Mouse (Mus musculus) neural tube, embryonic 14.5 days (tissue): ENCODE data around the gene Odf2. TPM values are rescaled to one million over a fixed set of nuclear protein-coding genes. Genes with fewer than 3 reads are reported as not detected.
"Not testable (repeated sequence)": the region's sequence is repeated elsewhere in the genome, so short reads cannot be mapped to it uniquely, and the experiment has no call there.

Experiments
- ATAC-seq: fragments of 200-750 bp; cut with Nextera tagmentation; 2 replicates; pipeline ENCODE4 v1.8.0; 2017; ENCODE audit warnings: low read depth, mild to moderate bottlenecking, moderate TSS enrichment, moderate library complexity
- H3K27ac ChIP-seq: fragments of 300-500 bp; sonication (generic); 2 replicates; pipeline ENCODE4 v1.5.1; 2014; ENCODE audit warnings: low read depth, mild to moderate bottlenecking, control low read depth, low read length, moderate library complexity, mixed read lengths
- H3K27me3 ChIP-seq: fragments of 300-500 bp; sonication (generic); 2 replicates; pipeline ENCODE4 v1.6.1; 2014; ENCODE audit warnings: low read length; ENCODE audit not compliant: control insufficient read depth, insufficient read depth
- H3K36me3 ChIP-seq: fragments of 300-500 bp; sonication (generic); 2 replicates; pipeline ENCODE4 v1.6.1; 2014; ENCODE audit warnings: low read length, mixed read lengths; ENCODE audit not compliant: control insufficient read depth, insufficient read depth
- H3K4me1 ChIP-seq: fragments of 300-500 bp; sonication (generic); 2 replicates; pipeline ENCODE4 v1.6.1; 2014; ENCODE audit warnings: low read length; ENCODE audit not compliant: control insufficient read depth, insufficient read depth
- H3K4me2 ChIP-seq: fragments of 300-500 bp; sonication (generic); 2 replicates; pipeline ENCODE4 v1.6.1; 2014; ENCODE audit warnings: mild to moderate bottlenecking, low read depth, low read length, control low read depth
- H3K4me3 ChIP-seq: fragments of 300-500 bp; sonication (generic); 2 replicates; pipeline ENCODE4 v1.5.1; 2014; ENCODE audit warnings: low read depth, low read length, control low read depth, mixed read lengths
- H3K9ac ChIP-seq: fragments of 300-500 bp; sonication (generic); replicated peaks from 2 replicates; pipeline ENCODE4 v1.6.1; 2014; ENCODE audit warnings: low read depth, mild to moderate bottlenecking, control low read depth, low read length, mixed read lengths
- H3K9me3 ChIP-seq: fragments of 300-500 bp; sonication (generic); 2 replicates; pipeline ENCODE4 v1.6.1; 2016; ENCODE audit warnings: low read length; ENCODE audit not compliant: control insufficient read depth
- WGBS: fragments of 180-500 bp; shearing (Covaris S2); extraction: QIAGEN DNeasy Blood & Tissue Kit; methylation state at CpG from one replicate; pipeline ENCODE4 v1.1.7; 2014; 5-methylcytosine and 5-hydroxymethylcytosine counted together
- polyA plus RNA-seq: library from polyadenylated mRNA; unstranded; fragments of >200 nt; fragmentation: Nextera tagmentation; extraction: Ambion mirVana; gene quantifications from 2 replicates; pipeline ENCODE4 v1.2.1, GENCODE M21; 2014

Odf2 gene
- polyA plus RNA-seq, 1 experiment from 2014 or later, result 68.6 TPM

- H3K4me2 ChIP-seq, ATAC-seq, H3K9me3 ChIP-seq, H3K9ac ChIP-seq, H3K4me3 ChIP-seq, H3K27me3 ChIP-seq, H3K27ac ChIP-seq, H3K4me1 ChIP-seq: not testable (repeated sequence)
- 90% methylated on average over 2 of the region's 2 CpGs for WGBS
- peaks cover 47% of the 10 kb centered on the region for H3K36me3 ChIP-seq
These were observed 19.1 kb downstream of the Odf2 start for GRCm38 (mm10) chr2:29908171-29908570.

DNA sequence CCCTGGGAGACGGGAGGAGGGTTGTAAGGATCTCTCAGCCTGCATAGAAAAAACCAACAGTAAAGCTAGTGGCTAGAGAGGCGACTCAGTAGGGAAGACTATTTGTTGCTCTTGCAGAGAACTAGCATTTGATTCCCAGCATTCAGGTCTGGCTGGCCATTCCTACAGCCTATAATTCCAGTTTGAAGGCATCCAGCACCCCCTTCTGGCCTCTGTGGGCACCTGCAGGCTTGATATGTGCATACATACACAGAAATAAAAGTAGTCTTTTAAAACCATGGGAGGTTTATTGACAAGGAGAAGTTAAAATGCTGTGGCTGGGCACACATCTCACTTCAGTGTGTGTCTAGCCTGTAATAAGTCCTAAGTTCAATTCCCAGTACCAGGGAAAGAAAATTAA, 21.0 kb downstream of the Odf2 start:
- H3K4me2 ChIP-seq, result no peak overlapping the region
- no peak overlapping the region for H3K4me3 ChIP-seq
- no peak overlapping the region for H3K9ac ChIP-seq
- peaks cover 48% of the 10 kb centered on the region for H3K36me3 ChIP-seq
- ATAC-seq, result no peak
- no peaks in the 10 kb centered on the region for H3K27me3 ChIP-seq
- no peaks in the 10 kb centered on the region for H3K9me3 ChIP-seq
- no peak overlapping the region for H3K27ac ChIP-seq
- WGBS, result 80% methylated on average over 2 of the region's 2 CpGs
- H3K4me1 ChIP-seq, result no peaks in the 10 kb centered on the region

DNA sequence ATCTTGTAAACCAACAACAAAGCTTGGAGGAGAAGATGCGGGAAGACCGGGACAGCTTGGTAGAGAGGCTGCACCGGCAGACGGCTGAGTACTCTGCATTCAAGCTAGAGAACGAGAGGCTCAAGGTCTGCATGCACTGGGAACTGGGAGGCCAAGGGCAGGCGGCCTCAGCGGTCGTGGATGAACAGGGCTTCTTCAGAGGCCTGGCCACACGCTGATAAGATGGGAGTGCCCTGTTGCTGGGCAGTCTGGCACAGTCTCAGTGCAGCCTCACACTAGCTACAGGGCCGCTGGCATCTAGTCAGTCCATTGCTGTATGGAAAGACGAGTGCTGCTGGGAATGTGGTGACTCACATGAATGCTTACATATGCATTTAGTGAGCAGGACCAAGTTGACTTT, 28.6 kb downstream of the Odf2 start:
- H3K4me1 ChIP-seq, result no peaks in the 10 kb centered on the region
- H3K27me3 ChIP-seq, result no peaks in the 10 kb centered on the region
- H3K4me3 ChIP-seq, result no peak overlapping the region
- no peak overlapping the region for H3K27ac ChIP-seq
- H3K4me2 ChIP-seq, result no peak overlapping the region
- 97% methylated on average over 11 of the region's 11 CpGs for WGBS
- H3K9ac ChIP-seq, result no peak overlapping the region
- no peaks in the 10 kb centered on the region for H3K9me3 ChIP-seq
- no peak for ATAC-seq
- H3K36me3 ChIP-seq, result peaks cover 69% of the 10 kb centered on the region

DNA sequence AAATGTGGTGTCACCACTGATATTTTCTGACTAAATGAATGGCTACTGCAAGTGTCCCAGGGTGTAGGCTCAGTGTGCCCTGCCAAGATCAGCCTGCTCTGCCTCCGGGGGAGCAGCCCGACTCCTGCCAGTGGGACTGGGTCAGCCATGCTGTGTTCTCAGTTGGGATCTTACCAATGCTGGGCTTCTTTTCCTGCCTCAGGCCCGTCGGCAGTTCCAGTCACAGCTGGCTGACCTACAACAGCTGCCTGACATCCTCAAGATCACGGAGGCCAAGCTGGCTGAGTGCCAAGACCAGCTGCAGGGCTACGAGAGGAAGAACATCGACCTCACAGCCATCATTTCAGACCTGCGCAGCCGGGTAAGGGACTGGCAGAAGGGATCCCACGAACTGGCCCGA, 33.0 kb downstream of the Odf2 start:
- Histone ChIP-seq H3K4me1 (no peaks in the 10 kb centered on the region), H3K27ac (no peak overlapping the region), H3K4me2 (no peak overlapping the region), H3K27me3 (no peaks in the 10 kb centered on the region), H3K4me3 (no peak overlapping the region), H3K9me3 (no peaks in the 10 kb centered on the region), H3K9ac (no peak overlapping the region), H3K36me3 (peaks cover 72% of the 10 kb centered on the region)
- ATAC-seq, result no peak
- WGBS, result 63% methylated on average over 11 of the region's 11 CpGs

DNA sequence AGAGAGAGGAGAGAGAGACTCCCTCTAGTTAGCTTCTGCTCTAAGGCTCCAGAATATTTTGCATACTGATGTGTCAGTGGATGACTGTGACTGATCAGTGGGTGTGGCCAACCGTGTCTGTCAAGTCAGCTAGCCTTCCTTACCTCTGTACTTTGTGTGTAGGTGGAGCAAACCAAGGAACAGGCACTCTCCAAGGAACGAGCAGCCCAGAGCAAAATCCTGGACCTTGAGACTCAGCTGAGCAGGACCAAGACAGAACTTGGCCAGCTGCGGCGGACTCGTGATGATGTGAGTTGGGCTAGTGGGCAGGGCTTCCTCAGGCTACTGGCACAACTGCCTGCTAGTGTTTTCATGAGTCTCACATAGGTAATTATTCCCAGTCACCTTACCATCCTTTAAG, 37.5 kb downstream of the Odf2 start:
- H3K27me3 ChIP-seq, result no peaks in the 10 kb centered on the region
- no peaks in the 10 kb centered on the region for H3K9me3 ChIP-seq

GRCm38 (mm10) chr2:29930506-29930905, 41.5 kb downstream of the Odf2 start:
- 88% methylated on average over 10 of the region's 10 CpGs for WGBS
- H3K9ac ChIP-seq, result no peak overlapping the region

More for the DNA sequence above, 37.5 kb downstream of the Odf2 start:
- Histone ChIP-seq H3K4me2 (no peak overlapping the region), H3K4me3 (no peak overlapping the region), H3K36me3 (peaks cover 74% of the 10 kb centered on the region), H3K9ac (no peak overlapping the region), H3K27ac (no peak overlapping the region), H3K4me1 (no peaks in the 10 kb centered on the region)
- no peak for ATAC-seq
- 96% methylated on average over 5 of the region's 5 CpGs for WGBS

DNA sequence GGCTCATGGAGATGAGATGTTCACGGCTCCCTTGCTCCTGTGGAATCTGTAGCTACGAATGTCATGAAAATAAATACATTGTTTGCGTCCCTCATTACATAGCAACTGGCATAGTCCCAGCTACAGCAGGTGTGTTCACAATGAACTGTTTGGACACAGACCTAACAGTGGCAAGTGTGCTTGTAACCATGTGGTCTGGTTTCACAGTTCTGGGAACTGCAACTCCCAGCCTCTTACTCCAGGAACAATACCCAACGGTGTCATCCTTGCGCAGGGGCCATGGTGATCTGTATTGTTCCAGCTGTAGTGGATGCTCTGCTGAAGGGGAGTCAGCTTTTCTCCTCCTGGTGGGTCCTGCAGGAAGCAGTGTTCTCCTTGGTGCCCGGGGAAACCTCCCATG, 42.2 kb downstream of the Odf2 start:
- H3K4me1 ChIP-seq, result peaks cover 5% of the 10 kb centered on the region

More at GRCm38 (mm10) chr2:29930506-29930905, 41.5 kb downstream of the Odf2 start:
- no peaks in the 10 kb centered on the region for H3K9me3 ChIP-seq
- ATAC-seq, result no peak
- no peak overlapping the region for H3K4me2 ChIP-seq
- H3K27ac ChIP-seq, result no peak overlapping the region
- no peaks in the 10 kb centered on the region for H3K4me1 ChIP-seq
- H3K27me3 ChIP-seq, result no peaks in the 10 kb centered on the region
- peaks cover 36% of the 10 kb centered on the region for H3K36me3 ChIP-seq
- no peak overlapping the region for H3K4me3 ChIP-seq

GRCm38 (mm10) chr2:29934906-29935599, 46.0 kb downstream of the Odf2 start, which contains the start of gene Gle1:
TSS of gene Gle1 (plus strand) at chr2:29935426.
- peaks cover 24% of the 10 kb centered on the region for H3K36me3 ChIP-seq
- H3K4me3 ChIP-seq, result peak within 1 kb of the TSS; percentile 90
- no peaks in the 10 kb centered on the region for H3K9me3 ChIP-seq
- 4% methylated on average over 44 of the region's 44 CpGs for WGBS
- H3K27me3 ChIP-seq, result no peaks in the 10 kb centered on the region
- peak within 1 kb of the TSS; percentile 78 for H3K27ac ChIP-seq
- H3K9ac ChIP-seq, result peak within 1 kb of the TSS; percentile 44; the same call in 1 of the 2 replicates
- H3K4me2 ChIP-seq, result peak within 1 kb of the TSS; percentile 73
- peaks cover 5% of the 10 kb centered on the region for H3K4me1 ChIP-seq
- peak; percentile 97 for ATAC-seq

More for the DNA sequence above, 42.2 kb downstream of the Odf2 start:
- H3K36me3 ChIP-seq, result peaks cover 30% of the 10 kb centered on the region
- no peaks in the 10 kb centered on the region for H3K27me3 ChIP-seq
- no peak overlapping the region for H3K4me2 ChIP-seq
- H3K9me3 ChIP-seq, result no peaks in the 10 kb centered on the region
- no peak overlapping the region for H3K27ac ChIP-seq
- ATAC-seq, result no peak
- WGBS, result 84% methylated on average over 6 of the region's 6 CpGs
- H3K9ac ChIP-seq, result no peak overlapping the region
- H3K4me3 ChIP-seq, result no peak overlapping the region

GRCm38 (mm10) chr2:29940073-29940472, 51.1 kb downstream of the Odf2 start:
- Histone ChIP-seq H3K9ac (no peak overlapping the region), H3K4me1 (peaks cover 5% of the 10 kb centered on the region), H3K4me2 (no peak overlapping the region), H3K4me3 (no peak overlapping the region), H3K36me3 (peaks cover 46% of the 10 kb centered on the region), H3K27ac (no peak overlapping the region), H3K27me3 (no peaks in the 10 kb centered on the region), H3K9me3 (no peaks in the 10 kb centered on the region)
- no peak for ATAC-seq
- WGBS, result 92% methylated on average over 9 of the region's 9 CpGs
